Mouse (Mus musculus): ENCODE data around the gene Gm20521. TPM values are rescaled to one million over a fixed set of nuclear protein-coding genes. Genes with fewer than 3 reads are reported as not detected.

Gene Gm20521
- polyA plus RNA-seq, 1 experiment from 2014 or later, result not detected

DNA sequence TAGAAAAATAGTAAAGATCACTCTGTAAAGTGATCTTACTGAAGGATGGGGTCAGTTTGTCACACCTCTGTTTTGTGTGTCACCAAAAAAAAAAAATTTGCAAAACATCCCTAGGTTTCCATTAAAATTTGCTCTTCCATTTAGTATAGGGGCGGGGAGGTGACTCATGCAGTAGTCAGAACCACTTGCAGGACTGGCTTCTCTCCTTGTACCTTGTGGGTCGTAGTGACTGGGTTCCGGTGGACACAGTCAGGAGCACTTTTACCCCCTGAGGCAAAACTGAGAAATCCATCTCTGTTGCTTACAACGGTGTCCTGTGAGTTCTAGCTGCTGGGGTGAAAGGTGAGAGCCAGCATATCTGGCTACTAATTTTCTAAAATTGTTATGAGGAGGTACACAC lies 20.4 kb downstream of the Gm20521 start:
- no peak for DNase-seq (ENCODE audit: low spot score)
- no peak for ATAC-seq (ENCODE audit: low FRiP score)
- Histone ChIP-seq H3K9me3 (ENCODE audit: control insufficient read depth, low read length) (no peaks in the 10 kb centered on the region), H3K4me1 (replicated peaks; ENCODE audit: control insufficient read depth, insufficient read depth, low read length) (no peaks in the 10 kb centered on the region), H3K27ac (ENCODE audit: low read depth, low read length) (no peak overlapping the region), H3K36me3 (ENCODE audit: control insufficient read depth, insufficient read depth, low read length) (peaks cover 2% of the 10 kb centered on the region; the same call in 1 of the 2 replicates), H3K4me3 (ENCODE audit: low read depth, low read length) (no peak overlapping the region), H3K9ac (ENCODE audit: low read depth, low read length) (no peak overlapping the region), H3K4me2 (replicated peaks; ENCODE audit: low read depth, low read length) (no peak overlapping the region), H3K27me3 (ENCODE audit: control insufficient read depth, insufficient read depth, low read length) (no peaks in the 10 kb centered on the region)
- 91% methylated on average over 4 of the region's 4 CpGs for WGBS

DNA sequence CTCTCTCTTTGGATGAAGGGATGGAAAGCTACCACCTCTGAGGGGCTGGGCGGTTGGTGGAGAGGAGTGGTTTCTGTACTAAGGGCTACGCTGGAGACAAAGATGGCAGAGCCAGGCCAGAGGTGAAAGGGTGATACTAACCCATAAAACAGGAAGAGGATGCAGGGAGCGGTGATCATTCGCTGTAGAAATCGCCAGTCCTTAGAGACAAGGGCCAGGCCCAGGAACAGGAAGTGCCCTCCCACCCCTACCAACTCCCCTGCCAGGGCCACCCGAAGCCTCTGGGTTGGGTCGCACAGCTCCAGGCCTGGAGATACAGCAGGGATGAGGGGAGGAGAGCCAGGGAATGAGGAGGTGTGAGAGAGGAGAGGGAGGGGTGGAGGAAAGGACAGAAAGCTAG lies 25.4 kb downstream of the Gm20521 start:
- Histone ChIP-seq H3K4me2 (replicated peaks; ENCODE audit: low read depth, low read length) (no peak overlapping the region), H3K27ac (ENCODE audit: low read depth, low read length) (no peak overlapping the region), H3K27me3 (ENCODE audit: control insufficient read depth, insufficient read depth, low read length) (no peaks in the 10 kb centered on the region), H3K9ac (ENCODE audit: low read depth, low read length) (no peak overlapping the region), H3K4me3 (ENCODE audit: low read depth, low read length) (no peak overlapping the region), H3K4me1 (replicated peaks; ENCODE audit: control insufficient read depth, insufficient read depth, low read length) (no peaks in the 10 kb centered on the region), H3K9me3 (ENCODE audit: control insufficient read depth, low read length) (no peaks in the 10 kb centered on the region), H3K36me3 (ENCODE audit: control insufficient read depth, insufficient read depth, low read length) (peaks cover 2% of the 10 kb centered on the region; the same call in 1 of the 2 replicates)
- DNase-seq (ENCODE audit: low spot score) (no peak), ATAC-seq (ENCODE audit: low FRiP score) (no peak)
- WGBS, result 85% methylated on average over 7 of the region's 7 CpGs

GRCm38 (mm10) chr14:54912109-54912850 lies 29.0 kb downstream of the Gm20521 start:
- Histone ChIP-seq H3K9me3 (ENCODE audit: control insufficient read depth, low read length) (no peaks in the 10 kb centered on the region), H3K27me3 (ENCODE audit: control insufficient read depth, insufficient read depth, low read length) (no peaks in the 10 kb centered on the region), H3K4me3 (ENCODE audit: low read depth, low read length) (peak overlapping the region; percentile 81), H3K36me3 (ENCODE audit: control insufficient read depth, insufficient read depth, low read length) (peaks cover 2% of the 10 kb centered on the region; the same call in 1 of the 2 replicates), H3K27ac (ENCODE audit: low read depth, low read length) (peak overlapping the region; percentile 74), H3K9ac (ENCODE audit: low read depth, low read length) (peak overlapping the region; percentile 97), H3K4me2 (replicated peaks; ENCODE audit: low read depth, low read length) (peak overlapping the region; percentile 99), H3K4me1 (replicated peaks; ENCODE audit: control insufficient read depth, insufficient read depth, low read length) (no peaks in the 10 kb centered on the region)
- DNase-seq (ENCODE audit: low spot score), result peak; percentile 45
- WGBS, result 3% methylated on average over 39 of the region's 69 CpGs
- peak; percentile 78 for ATAC-seq (ENCODE audit: low FRiP score)

- under 1% methylated on average over 20 of the region's 28 CpGs for WGBS
- Histone ChIP-seq H3K9me3 (ENCODE audit: control insufficient read depth, low read length) (no peaks in the 10 kb centered on the region), H3K9ac (ENCODE audit: low read depth, low read length) (peak within 1 kb of the TSS; percentile 97), H3K36me3 (ENCODE audit: control insufficient read depth, insufficient read depth, low read length) (no peaks in the 10 kb centered on the region), H3K27ac (ENCODE audit: low read depth, low read length) (peak within 1 kb of the TSS; percentile 74), H3K27me3 (ENCODE audit: control insufficient read depth, insufficient read depth, low read length) (no peaks in the 10 kb centered on the region), H3K4me3 (ENCODE audit: low read depth, low read length) (peak within 1 kb of the TSS; percentile 81), H3K4me2 (replicated peaks; ENCODE audit: low read depth, low read length) (peak within 1 kb of the TSS; percentile 99), H3K4me1 (replicated peaks; ENCODE audit: control insufficient read depth, insufficient read depth, low read length) (no peaks in the 10 kb centered on the region)
- peak; percentile 93 for ATAC-seq (ENCODE audit: low FRiP score)
- DNase-seq (ENCODE audit: low spot score), result peak; percentile 87
Measured at GRCm38 (mm10) chr14:54912886-54913285, 29.6 kb downstream of the Gm20521 start, which contains the start of gene Slc22a17. Slc22a17 (minus strand) TSS chr14:54913132.

DNA sequence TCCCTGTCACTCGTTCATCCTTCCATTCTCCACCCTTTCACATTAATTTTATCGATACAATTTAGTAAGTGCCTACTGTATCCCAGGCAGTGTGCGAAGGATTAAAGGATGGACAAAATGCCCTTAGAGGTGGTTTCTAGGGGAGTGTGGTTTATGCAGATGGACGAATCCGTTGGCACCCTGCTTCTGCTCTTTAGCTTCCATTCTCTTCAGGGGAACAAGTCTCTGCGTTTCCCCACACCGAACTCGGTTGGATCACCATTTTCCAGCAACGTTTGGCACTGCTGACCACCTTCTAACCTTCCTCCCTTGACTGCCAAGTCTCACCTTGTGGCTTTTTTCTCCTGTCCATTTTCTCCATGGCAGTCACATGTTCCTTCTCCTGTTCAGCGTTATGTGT lies 30.1 kb downstream of the Gm20521 start:
- DNase-seq (ENCODE audit: low spot score), result peak; percentile 39
- ATAC-seq (ENCODE audit: low FRiP score), result peak; percentile 23

GRCm38 (mm10) chr14:54920076-54920685 lies 36.9 kb downstream of the Gm20521 start:
- H3K27me3 ChIP-seq (ENCODE audit: control insufficient read depth, insufficient read depth, low read length), result no peaks in the 10 kb centered on the region
- ATAC-seq (ENCODE audit: low FRiP score) (no peak), DNase-seq (ENCODE audit: low spot score) (no peak)
- peaks cover 7% of the 10 kb centered on the region; the same call in 1 of the 2 replicates for H3K9me3 ChIP-seq (ENCODE audit: control insufficient read depth, low read length)
- H3K4me3 ChIP-seq (ENCODE audit: low read depth, low read length), result no peak overlapping the region
- no peak overlapping the region for H3K4me2 ChIP-seq (replicated peaks; ENCODE audit: low read depth, low read length)
- no peaks in the 10 kb centered on the region for H3K4me1 ChIP-seq (replicated peaks; ENCODE audit: control insufficient read depth, insufficient read depth, low read length)
- H3K9ac ChIP-seq (ENCODE audit: low read depth, low read length), result no peak overlapping the region
- H3K27ac ChIP-seq (ENCODE audit: low read depth, low read length), result no peak overlapping the region
- 95% methylated on average over 16 of the region's 16 CpGs for WGBS
- peaks cover 17% of the 10 kb centered on the region for H3K36me3 ChIP-seq (ENCODE audit: control insufficient read depth, insufficient read depth, low read length)

More for the DNA sequence above, 30.1 kb downstream of the Gm20521 start:
- peak overlapping the region; percentile 81 for H3K4me3 ChIP-seq (ENCODE audit: low read depth, low read length)
- H3K27ac ChIP-seq (ENCODE audit: low read depth, low read length), result no peak overlapping the region
- WGBS, result 24% methylated on average over 10 of the region's 10 CpGs
- no peaks in the 10 kb centered on the region for H3K36me3 ChIP-seq (ENCODE audit: control insufficient read depth, insufficient read depth, low read length)
- H3K4me2 ChIP-seq (replicated peaks; ENCODE audit: low read depth, low read length), result peak overlapping the region; percentile 99
- H3K27me3 ChIP-seq (ENCODE audit: control insufficient read depth, insufficient read depth, low read length), result no peaks in the 10 kb centered on the region
- H3K9ac ChIP-seq (ENCODE audit: low read depth, low read length), result peak overlapping the region; percentile 97
- no peaks in the 10 kb centered on the region for H3K9me3 ChIP-seq (ENCODE audit: control insufficient read depth, low read length)
- H3K4me1 ChIP-seq (replicated peaks; ENCODE audit: control insufficient read depth, insufficient read depth, low read length), result no peaks in the 10 kb centered on the region

GRCm38 (mm10) chr14:54924641-54925348 lies 41.6 kb downstream of the Gm20521 start:
- WGBS, result 10% methylated on average over 7 of the region's 7 CpGs

More at GRCm38 (mm10) chr14:54924641-54925348, 41.6 kb downstream of the Gm20521 start:
- peaks cover 7% of the 10 kb centered on the region; the same call in 1 of the 2 replicates for H3K9me3 ChIP-seq (ENCODE audit: control insufficient read depth, low read length)
- peak overlapping the region; percentile 96 for H3K27ac ChIP-seq (ENCODE audit: low read depth, low read length)
- H3K36me3 ChIP-seq (ENCODE audit: control insufficient read depth, insufficient read depth, low read length), result peaks cover 14% of the 10 kb centered on the region
- H3K27me3 ChIP-seq (ENCODE audit: control insufficient read depth, insufficient read depth, low read length), result no peaks in the 10 kb centered on the region
- peak overlapping the region; percentile 86 for H3K9ac ChIP-seq (ENCODE audit: low read depth, low read length)
- ATAC-seq (ENCODE audit: low FRiP score), result peak; percentile 58
- peak overlapping the region; percentile 93 for H3K4me2 ChIP-seq (replicated peaks; ENCODE audit: low read depth, low read length)
- peak overlapping the region; percentile 53 for H3K4me3 ChIP-seq (ENCODE audit: low read depth, low read length)
- H3K4me1 ChIP-seq (replicated peaks; ENCODE audit: control insufficient read depth, insufficient read depth, low read length), result peaks cover 7% of the 10 kb centered on the region
- peak; percentile 61 for DNase-seq (ENCODE audit: low spot score)
